Mouse (Mus musculus): ENCODE measurements around the gene Zfp597.

GRCm38 (mm10) chr16:3876346-3876745 lies 8.0 kb downstream of the Zfp597 start:
- TF ChIP-seq POLR2A (IDR thresholded peaks at IDR 0.05; ENCODE audit: extremely low read depth, insufficient read depth, low read length) (no peak), CTCF (IDR thresholded peaks at IDR 0.05; ENCODE audit: extremely low read depth, insufficient read depth, low read length) (no peak)

All from cortical plate, adult 2 months (tissue).